Mouse (Mus musculus): Measurements from ENCODE around the gene Trpm1.

Trpm1 gene

GRCm38 (mm10) chr7:64163890-64164289 is 10.3 kb downstream of the Trpm1 start:
- 100% methylated on average over 1 of the region's 1 CpGs for WGBS

GRCm38 (mm10) chr7:64164997-64165396 is 11.4 kb downstream of the Trpm1 start:
- 54% methylated on average over 3 of the region's 3 CpGs for WGBS

- WGBS, result 76% methylated on average over 3 of the region's 3 CpGs
Measured at GRCm38 (mm10) chr7:64166025-64166424, 12.4 kb downstream of the Trpm1 start.

DNA sequence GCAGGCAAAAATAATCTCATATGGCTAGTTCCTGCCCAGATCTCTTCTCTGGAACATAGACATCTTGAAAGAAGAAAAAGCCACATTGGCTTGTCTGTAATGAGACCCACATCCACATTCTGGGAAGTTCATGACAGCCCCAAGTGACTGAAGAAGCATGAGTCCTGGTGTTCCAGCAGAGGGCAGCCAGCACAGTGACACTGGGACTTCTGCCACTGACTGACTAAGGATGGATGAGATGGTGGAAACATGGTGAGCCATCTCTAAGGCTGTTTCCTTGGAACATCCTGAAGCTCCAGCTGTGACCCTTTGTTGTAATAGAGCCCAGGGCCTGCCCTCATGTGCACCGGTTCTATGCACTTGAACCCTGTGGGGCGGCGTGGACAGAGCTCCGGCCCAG is 25.7 kb downstream of the Trpm1 start:
- WGBS, result 92% methylated on average over 4 of the region's 4 CpGs

DNA sequence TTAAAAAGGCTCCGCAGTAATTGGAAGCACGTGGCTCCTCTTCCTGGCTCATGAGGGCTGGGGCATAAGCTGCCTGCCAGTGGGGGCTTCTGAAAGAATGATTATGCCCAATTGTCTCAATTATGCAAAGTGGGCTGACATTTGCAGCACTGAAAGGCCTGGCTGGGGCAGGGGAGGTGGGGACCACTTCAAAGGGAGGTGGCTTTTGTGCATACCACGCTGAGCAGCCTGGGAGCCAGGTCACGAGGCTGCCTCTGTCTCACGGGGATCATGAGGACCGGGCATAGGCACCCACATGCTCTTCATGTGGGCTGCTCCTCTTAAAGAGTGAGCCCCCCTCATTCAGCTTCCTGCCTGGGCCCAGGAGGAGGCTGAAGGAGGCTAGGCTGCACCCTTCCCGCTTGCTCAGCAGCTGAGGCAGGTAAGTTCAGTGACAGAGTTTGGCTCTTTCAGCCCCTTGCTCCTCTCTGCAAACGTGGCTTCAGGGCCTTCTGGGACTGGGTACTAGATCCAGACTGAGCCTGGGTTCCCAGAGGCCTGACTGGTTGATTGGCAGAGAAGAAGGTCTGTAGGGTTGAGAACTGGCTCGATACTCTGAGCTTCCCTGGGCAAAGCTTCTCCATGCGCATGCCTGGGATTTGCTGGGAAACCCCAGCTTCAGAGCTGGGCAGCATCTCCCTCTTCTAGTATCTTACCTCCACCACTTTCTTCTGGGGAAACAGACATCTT is 31.7 kb downstream of the Trpm1 start:
- 78% methylated on average over 10 of the region's 10 CpGs for WGBS

DNA sequence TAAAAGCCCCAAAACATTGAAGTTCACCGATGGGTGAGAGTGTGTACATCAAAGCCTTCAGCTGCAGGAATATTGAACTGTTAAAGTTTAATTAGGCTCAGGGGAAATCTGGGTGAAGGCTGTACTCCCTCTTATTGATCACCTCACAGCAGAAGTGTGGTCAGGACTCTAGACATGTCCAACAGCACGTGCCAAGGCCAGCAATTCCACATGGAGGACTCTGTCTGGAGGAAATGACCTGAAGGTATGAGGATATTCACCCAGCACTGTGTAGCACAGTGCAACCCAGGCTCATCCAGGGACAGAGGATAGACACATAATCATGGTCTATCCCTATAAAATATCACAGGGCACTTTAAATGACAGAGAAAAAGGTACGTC is 32.3 kb downstream of the Trpm1 start:
- WGBS, result 89% methylated on average over 3 of the region's 3 CpGs

GRCm38 (mm10) chr7:64192261-64192943 is 38.8 kb downstream of the Trpm1 start:
- WGBS, result 52% methylated on average over 14 of the region's 14 CpGs

GRCm38 (mm10) chr7:64193476-64193875 is 39.8 kb downstream of the Trpm1 start:
- 86% methylated on average over 5 of the region's 5 CpGs for WGBS

- WGBS, result 85% methylated on average over 3 of the region's 3 CpGs
Measured at GRCm38 (mm10) chr7:64196114-64196513, 42.5 kb downstream of the Trpm1 start.

DNA sequence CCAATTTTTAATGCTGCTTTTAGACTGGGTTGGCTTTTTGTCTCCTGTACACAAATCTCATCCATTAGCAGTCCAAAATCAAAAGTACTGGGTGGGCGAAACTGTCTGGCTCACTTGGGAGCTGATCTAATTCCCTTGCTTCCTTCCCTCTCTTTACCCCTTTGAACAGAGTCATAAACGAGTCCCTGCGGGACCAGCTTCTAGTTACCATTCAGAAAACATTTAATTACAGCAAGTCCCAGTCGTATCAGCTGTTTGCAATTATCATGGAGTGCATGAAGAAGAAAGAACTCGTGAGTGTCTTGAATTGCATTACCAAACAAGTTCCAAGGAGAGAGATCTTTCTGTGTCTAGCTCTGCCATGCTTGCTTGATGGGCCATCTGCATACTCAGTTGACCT is 55.1 kb downstream of the Trpm1 start:
- 61% methylated on average over 5 of the region's 5 CpGs for WGBS

DNA sequence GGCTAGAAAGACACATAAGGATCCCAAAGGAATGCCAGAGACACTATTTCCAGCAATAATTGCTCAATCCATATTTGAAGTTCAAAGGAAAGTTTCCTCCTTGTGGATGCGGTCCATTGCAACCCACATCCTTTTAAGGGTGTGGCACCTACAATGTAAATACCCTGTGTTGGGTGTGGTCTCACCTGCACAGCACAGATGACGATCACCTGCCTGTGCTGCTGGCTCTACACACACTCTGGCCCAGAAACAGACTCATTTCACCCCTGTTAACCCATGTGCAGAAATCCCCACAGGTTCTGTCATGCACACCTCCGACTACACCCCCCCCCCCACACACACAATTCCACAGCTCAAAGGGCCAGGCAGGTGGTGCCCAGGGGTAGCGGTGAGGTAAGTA is 59.2 kb downstream of the Trpm1 start:
- 91% methylated on average over 4 of the region's 4 CpGs for WGBS

- WGBS, result 48% methylated on average over 4 of the region's 4 CpGs
Measured at GRCm38 (mm10) chr7:64214066-64214465, 60.4 kb downstream of the Trpm1 start.

DNA sequence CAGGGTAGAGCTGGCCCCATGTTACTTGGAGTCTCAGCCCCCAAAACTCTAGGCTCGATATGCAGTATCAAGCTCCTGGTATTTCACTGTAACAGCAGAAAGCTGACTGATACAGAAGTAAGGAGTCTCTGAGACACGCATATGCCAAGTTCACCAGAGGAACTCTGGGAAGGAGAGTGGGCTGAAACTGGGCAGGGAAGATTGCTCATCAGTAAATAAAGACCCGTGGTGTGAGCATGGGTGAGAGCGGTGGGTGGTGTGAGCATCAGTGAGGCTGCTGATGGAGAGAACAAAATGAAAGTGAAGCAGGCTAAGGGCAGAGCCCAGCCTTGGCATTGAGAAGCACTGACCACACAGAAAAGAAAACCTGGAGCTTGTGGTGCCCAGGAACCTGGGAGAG is 62.0 kb downstream of the Trpm1 start:
- WGBS, result 57% methylated on average over 4 of the region's 4 CpGs

GRCm38 (mm10) chr7:64217428-64217827 is 63.8 kb downstream of the Trpm1 start:
- WGBS, result 81% methylated on average over 7 of the region's 7 CpGs

DNA sequence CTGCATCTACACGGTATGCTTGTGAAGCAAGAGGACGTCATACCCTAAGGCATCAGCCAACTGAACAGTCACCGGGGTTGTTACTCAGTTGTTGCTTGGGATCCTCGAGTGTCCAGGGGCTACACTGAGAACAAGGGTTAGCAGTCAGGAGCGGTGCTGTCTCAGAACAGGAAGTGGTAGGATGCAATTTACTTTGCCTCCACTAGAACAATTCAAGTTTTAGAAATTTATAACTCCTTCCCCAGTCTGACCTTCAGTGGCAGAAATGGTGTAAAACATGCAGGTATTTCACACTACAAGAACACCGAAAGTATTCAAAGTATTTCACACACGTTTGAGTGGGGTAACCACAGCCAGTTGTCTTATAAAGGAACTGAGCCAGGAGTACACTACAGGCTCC is 66.1 kb downstream of the Trpm1 start:
- 76% methylated on average over 7 of the region's 7 CpGs for WGBS

DNA sequence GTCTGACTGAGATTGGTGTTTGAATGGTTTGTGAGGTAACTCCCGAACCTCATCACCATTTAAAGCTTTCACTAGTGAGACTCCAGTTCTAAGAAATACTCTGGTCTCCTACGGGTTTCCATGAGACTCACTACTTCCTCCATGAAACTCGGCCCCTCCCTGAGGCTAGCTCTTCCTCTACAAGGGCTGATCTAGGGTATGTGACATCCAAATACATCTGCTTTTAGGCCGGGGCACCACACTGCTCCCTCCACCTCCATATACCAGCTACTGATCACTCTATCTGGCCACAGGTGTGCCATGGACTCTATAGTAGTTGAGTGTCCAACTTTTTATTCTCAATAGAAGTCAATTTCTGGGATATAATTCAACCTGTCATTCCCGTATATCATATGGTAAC is 69.6 kb downstream of the Trpm1 start:
- WGBS, result 88% methylated on average over 5 of the region's 5 CpGs

DNA sequence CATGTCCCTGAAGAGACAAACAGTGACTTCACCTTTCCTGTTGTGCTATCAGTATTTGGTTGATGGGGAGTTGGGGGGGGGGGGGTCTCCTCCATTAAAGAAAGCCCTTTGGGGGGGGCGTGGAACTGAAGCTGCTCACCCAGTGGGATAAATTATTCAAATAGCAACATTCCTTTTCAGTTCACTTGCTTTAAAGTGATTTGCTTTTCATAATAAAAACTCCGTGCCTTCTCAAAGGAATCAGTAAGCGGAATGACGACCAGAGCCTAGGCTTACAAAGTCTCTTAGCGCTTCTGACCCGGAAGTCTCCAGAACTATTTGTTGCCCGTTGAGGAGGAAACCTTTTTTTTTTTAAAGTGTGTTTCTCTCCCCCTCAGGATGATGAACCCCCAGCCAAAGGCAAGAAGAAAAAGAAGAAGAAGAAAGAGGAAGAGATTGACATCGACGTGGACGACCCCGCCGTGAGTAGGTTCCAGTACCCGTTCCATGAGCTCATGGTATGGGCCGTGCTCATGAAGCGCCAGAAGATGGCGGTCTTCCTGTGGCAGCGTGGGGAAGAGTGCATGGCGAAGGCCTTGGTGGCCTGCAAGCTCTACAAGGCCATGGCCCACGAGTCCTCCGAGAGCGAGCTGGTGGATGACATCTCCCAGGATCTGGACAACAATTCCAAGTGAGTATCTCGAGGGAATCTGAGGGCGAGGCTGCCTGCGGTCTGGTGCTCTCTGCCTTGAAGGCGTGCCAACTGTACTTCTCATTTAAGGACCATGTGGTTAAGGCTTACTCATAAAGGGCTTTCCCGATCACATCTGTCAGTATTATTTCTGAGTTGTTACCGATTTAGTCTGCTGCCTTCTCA is 72.9 kb downstream of the Trpm1 start:
- 73% methylated on average over 27 of the region's 27 CpGs for WGBS

DNA sequence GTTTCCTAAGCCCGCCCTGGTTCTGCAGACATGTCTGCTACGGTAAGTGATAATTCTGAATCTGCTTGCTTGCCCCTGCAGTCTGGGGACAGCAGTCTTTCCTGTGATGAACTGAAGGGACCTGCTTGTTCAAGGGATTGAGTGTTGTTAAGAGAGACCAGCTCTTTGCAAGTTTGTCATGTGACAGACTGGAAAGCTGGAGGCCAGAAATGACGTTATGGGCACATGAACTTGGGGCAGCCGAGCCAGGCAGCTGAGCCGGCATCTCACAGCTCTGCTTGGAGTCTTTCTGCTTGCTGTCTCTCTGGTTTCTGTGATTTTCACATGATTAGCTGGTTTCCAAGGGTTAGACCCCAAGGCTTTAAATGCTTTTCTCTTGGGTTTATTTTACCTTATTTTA is 74.0 kb downstream of the Trpm1 start:
- WGBS, result 72% methylated on average over 5 of the region's 5 CpGs

- 68% methylated on average over 2 of the region's 2 CpGs for WGBS
Measured at GRCm38 (mm10) chr7:64228300-64228699, 74.7 kb downstream of the Trpm1 start.

DNA sequence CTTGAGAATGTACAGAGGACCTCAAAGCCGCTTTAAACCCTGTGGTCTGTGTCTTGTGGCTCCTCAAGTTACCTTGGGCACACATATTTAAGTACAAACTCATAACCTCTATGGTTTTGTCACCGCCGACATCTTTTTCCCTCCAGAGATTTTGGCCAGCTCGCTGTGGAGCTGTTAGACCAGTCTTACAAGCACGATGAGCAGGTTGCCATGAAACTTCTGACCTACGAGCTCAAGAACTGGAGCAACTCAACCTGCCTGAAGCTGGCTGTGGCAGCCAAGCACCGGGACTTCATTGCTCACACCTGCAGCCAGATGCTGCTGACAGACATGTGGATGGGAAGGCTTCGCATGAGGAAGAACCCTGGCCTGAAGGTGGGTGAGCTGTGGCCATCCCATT is 76.3 kb downstream of the Trpm1 start:
- WGBS, result 95% methylated on average over 8 of the region's 8 CpGs

- 100% methylated on average over 1 of the region's 1 CpGs for WGBS
Measured at GRCm38 (mm10) chr7:64231001-64231400, 77.4 kb downstream of the Trpm1 start.

DNA sequence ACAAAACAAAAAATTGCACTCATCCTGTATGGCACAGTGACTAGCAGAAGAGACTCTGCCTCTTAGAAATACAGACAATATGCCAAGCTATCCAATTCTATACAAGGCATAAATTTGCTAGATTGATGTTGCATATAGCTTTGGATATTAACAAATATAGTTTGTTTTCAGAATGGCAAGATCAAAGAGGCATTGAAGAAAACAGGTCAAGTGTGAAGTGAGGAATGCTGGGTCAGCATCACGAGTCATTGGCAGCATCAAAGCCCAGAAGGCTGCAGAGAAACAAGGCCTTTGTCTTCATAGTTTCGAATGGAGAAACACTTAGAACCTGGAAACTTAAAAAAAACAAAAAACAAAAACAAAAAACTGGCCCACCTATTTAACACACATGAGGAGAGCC is 78.4 kb downstream of the Trpm1 start:
- 54% methylated on average over 2 of the region's 2 CpGs for WGBS

Measured in cerebral cortex, adult 2 months (tissue).